Mouse (Mus musculus): ENCODE measurements around the gene Snx25. TPM values are rescaled to one million over a fixed set of nuclear protein-coding genes. Genes with fewer than 3 reads are reported as not detected.
A peak's percentile ranks its signal among the peaks of the same experiment; 100 is the strongest.

The Snx25 gene
- polyA plus RNA-seq, 1 experiment from 2014 or later, result 7.9 TPM

- H3K36me3 ChIP-seq (ENCODE audit: control insufficient read depth, insufficient read depth, low read length), result no peaks in the 10 kb centered on the region
- H3K27me3 ChIP-seq (ENCODE audit: control insufficient read depth, insufficient read depth, low read length), result no peaks in the 10 kb centered on the region
- H3K4me3 ChIP-seq (ENCODE audit: low read depth, low read length), result no peak overlapping the region
- H3K9ac ChIP-seq (ENCODE audit: low read depth, low read length), result no peak overlapping the region
- ATAC-seq (ENCODE audit: low FRiP score) (no peak), DNase-seq (ENCODE audit: low spot score) (no peak)
- no peak overlapping the region for H3K4me2 ChIP-seq (replicated peaks; ENCODE audit: low read depth, low read length)
- WGBS, result 42% methylated on average over 2 of the region's 2 CpGs
- H3K9me3 ChIP-seq (ENCODE audit: control insufficient read depth, low read length), result no peaks in the 10 kb centered on the region
- no peak overlapping the region for H3K27ac ChIP-seq (ENCODE audit: low read depth, low read length)
- H3K4me1 ChIP-seq (replicated peaks; ENCODE audit: control insufficient read depth, insufficient read depth, low read length), result no peaks in the 10 kb centered on the region
Measured at GRCm38 (mm10) chr8:46010306-46010705, 141.7 kb downstream of the Snx25 start.

- H3K9ac ChIP-seq (ENCODE audit: low read depth, low read length), result no peak overlapping the region
- DNase-seq (ENCODE audit: low spot score) (no peak), ATAC-seq (ENCODE audit: low FRiP score) (no peak)
- no peaks in the 10 kb centered on the region for H3K4me1 ChIP-seq (replicated peaks; ENCODE audit: control insufficient read depth, insufficient read depth, low read length)
- H3K4me3 ChIP-seq (ENCODE audit: low read depth, low read length), result no peak overlapping the region
- H3K36me3 ChIP-seq (ENCODE audit: control insufficient read depth, insufficient read depth, low read length), result no peaks in the 10 kb centered on the region
- no peak overlapping the region for H3K4me2 ChIP-seq (replicated peaks; ENCODE audit: low read depth, low read length)
- H3K27me3 ChIP-seq (ENCODE audit: control insufficient read depth, insufficient read depth, low read length), result no peaks in the 10 kb centered on the region
- no peaks in the 10 kb centered on the region for H3K9me3 ChIP-seq (ENCODE audit: control insufficient read depth, low read length)
- 85% methylated on average over 3 of the region's 3 CpGs for WGBS
- no peak overlapping the region for H3K27ac ChIP-seq (ENCODE audit: low read depth, low read length)
Measured at GRCm38 (mm10) chr8:46007050-46007672, 144.8 kb downstream of the Snx25 start.

GRCm38 (mm10) chr8:46005596-46005995 lies 146.4 kb downstream of the Snx25 start, which contains the start of gene Ankrd37:
Ankrd37 (minus strand) TSS chr8:46005707.
- Histone ChIP-seq H3K9ac (ENCODE audit: low read depth, low read length) (no peak within 1 kb of the TSS), H3K27me3 (ENCODE audit: control insufficient read depth, insufficient read depth, low read length) (no peaks in the 10 kb centered on the region), H3K4me3 (ENCODE audit: low read depth, low read length) (no peak within 1 kb of the TSS), H3K4me1 (replicated peaks; ENCODE audit: control insufficient read depth, insufficient read depth, low read length) (no peaks in the 10 kb centered on the region), H3K36me3 (ENCODE audit: control insufficient read depth, insufficient read depth, low read length) (no peaks in the 10 kb centered on the region), H3K9me3 (ENCODE audit: control insufficient read depth, low read length) (no peaks in the 10 kb centered on the region), H3K4me2 (replicated peaks; ENCODE audit: low read depth, low read length) (no peak within 1 kb of the TSS), H3K27ac (ENCODE audit: low read depth, low read length) (no peak within 1 kb of the TSS)
- DNase-seq (ENCODE audit: low spot score), result no peak
- no peak for ATAC-seq (ENCODE audit: low FRiP score)
- WGBS, result 74% methylated on average over 4 of the region's 4 CpGs

- Histone ChIP-seq H3K27me3 (ENCODE audit: control insufficient read depth, insufficient read depth, low read length) (no peaks in the 10 kb centered on the region), H3K4me2 (replicated peaks; ENCODE audit: low read depth, low read length) (peak overlapping the region; percentile 82), H3K4me3 (ENCODE audit: low read depth, low read length) (peak overlapping the region; percentile 47), H3K36me3 (ENCODE audit: control insufficient read depth, insufficient read depth, low read length) (0 out of 2 replicates have a peak, but pooled peaks cover 2% of the 10 kb centered on the region), H3K27ac (ENCODE audit: low read depth, low read length) (peak overlapping the region; percentile 96), H3K9me3 (ENCODE audit: control insufficient read depth, low read length) (no peaks in the 10 kb centered on the region), H3K9ac (ENCODE audit: low read depth, low read length) (peak overlapping the region; percentile 87), H3K4me1 (replicated peaks; ENCODE audit: control insufficient read depth, insufficient read depth, low read length) (no peaks in the 10 kb centered on the region)
- peak; percentile 99 for ATAC-seq (ENCODE audit: low FRiP score)
- peak; percentile 99 for DNase-seq (ENCODE audit: low spot score)
- WGBS, result 9% methylated on average over 52 of the region's 55 CpGs
Measured at GRCm38 (mm10) chr8:45999784-46000705, 151.9 kb downstream of the Snx25 start.

GRCm38 (mm10) chr8:45999138-45999783 lies 152.7 kb downstream of the Snx25 start, which contains the start of gene Lrp2bp:
Lrp2bp (plus strand) TSS chr8:45999303.
- no peaks in the 10 kb centered on the region for H3K9me3 ChIP-seq (ENCODE audit: control insufficient read depth, low read length)
- peak within 1 kb of the TSS; percentile 87 for H3K9ac ChIP-seq (ENCODE audit: low read depth, low read length)
- ATAC-seq (ENCODE audit: low FRiP score), result no peak
- peak within 1 kb of the TSS; percentile 96 for H3K27ac ChIP-seq (ENCODE audit: low read depth, low read length)
- no peak for DNase-seq (ENCODE audit: low spot score)
- peak within 1 kb of the TSS; percentile 47 for H3K4me3 ChIP-seq (ENCODE audit: low read depth, low read length)
- peak within 1 kb of the TSS; percentile 82 for H3K4me2 ChIP-seq (replicated peaks; ENCODE audit: low read depth, low read length)
- WGBS, result 4% methylated on average over 22 of the region's 22 CpGs
- 0 out of 2 replicates have a peak, but pooled peaks cover 2% of the 10 kb centered on the region for H3K36me3 ChIP-seq (ENCODE audit: control insufficient read depth, insufficient read depth, low read length)
- H3K27me3 ChIP-seq (ENCODE audit: control insufficient read depth, insufficient read depth, low read length), result no peaks in the 10 kb centered on the region
- no peaks in the 10 kb centered on the region for H3K4me1 ChIP-seq (replicated peaks; ENCODE audit: control insufficient read depth, insufficient read depth, low read length)

DNA sequence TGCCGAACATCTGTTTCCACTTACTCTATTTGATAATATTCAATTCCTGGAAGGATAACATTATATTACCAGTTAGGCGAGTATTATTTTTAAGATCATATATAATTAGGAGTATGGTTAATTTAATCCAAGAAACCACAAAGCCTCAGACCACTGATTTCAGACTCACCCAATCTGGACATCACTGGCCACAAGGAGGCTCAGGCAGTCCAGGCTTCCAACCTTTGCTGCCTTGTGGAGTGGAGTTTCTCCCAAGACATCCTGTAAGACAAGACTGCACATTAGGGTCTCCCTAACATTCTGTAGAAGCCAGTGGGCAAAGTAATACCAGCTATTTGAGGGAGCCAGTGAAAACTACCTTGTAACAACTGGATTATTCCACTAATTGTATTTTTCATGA lies 153.7 kb downstream of the Snx25 start:
- DNase-seq (ENCODE audit: low spot score), result no peak
- Histone ChIP-seq H3K9ac (ENCODE audit: low read depth, low read length) (no peak overlapping the region), H3K27ac (ENCODE audit: low read depth, low read length) (no peak overlapping the region), H3K4me2 (replicated peaks; ENCODE audit: low read depth, low read length) (no peak overlapping the region), H3K4me1 (replicated peaks; ENCODE audit: control insufficient read depth, insufficient read depth, low read length) (no peaks in the 10 kb centered on the region), H3K27me3 (ENCODE audit: control insufficient read depth, insufficient read depth, low read length) (no peaks in the 10 kb centered on the region), H3K36me3 (ENCODE audit: control insufficient read depth, insufficient read depth, low read length) (0 out of 2 replicates have a peak, but pooled peaks cover 2% of the 10 kb centered on the region), H3K9me3 (ENCODE audit: control insufficient read depth, low read length) (no peaks in the 10 kb centered on the region), H3K4me3 (ENCODE audit: low read depth, low read length) (no peak overlapping the region)
- no peak for ATAC-seq (ENCODE audit: low FRiP score)
- WGBS, result 93% methylated on average over 2 of the region's 2 CpGs

- Histone ChIP-seq H3K9ac (ENCODE audit: low read depth, low read length) (no peak overlapping the region), H3K9me3 (ENCODE audit: control insufficient read depth, low read length) (no peaks in the 10 kb centered on the region), H3K36me3 (ENCODE audit: control insufficient read depth, insufficient read depth, low read length) (0 out of 2 replicates have a peak, but pooled peaks cover 2% of the 10 kb centered on the region), H3K27ac (ENCODE audit: low read depth, low read length) (no peak overlapping the region), H3K4me1 (replicated peaks; ENCODE audit: control insufficient read depth, insufficient read depth, low read length) (no peaks in the 10 kb centered on the region), H3K4me2 (replicated peaks; ENCODE audit: low read depth, low read length) (no peak overlapping the region), H3K27me3 (ENCODE audit: control insufficient read depth, insufficient read depth, low read length) (no peaks in the 10 kb centered on the region), H3K4me3 (ENCODE audit: low read depth, low read length) (no peak overlapping the region)
- no peak for ATAC-seq (ENCODE audit: low FRiP score)
- DNase-seq (ENCODE audit: low spot score), result no peak
- WGBS, result 89% methylated on average over 3 of the region's 3 CpGs
Measured at GRCm38 (mm10) chr8:45995576-45995975, 156.4 kb downstream of the Snx25 start.

GRCm38 (mm10) chr8:45994111-45994510 lies 157.8 kb downstream of the Snx25 start:
- 100% methylated on average over 2 of the region's 2 CpGs for WGBS
- no peak overlapping the region for H3K4me2 ChIP-seq (replicated peaks; ENCODE audit: low read depth, low read length)
- 0 out of 2 replicates have a peak, but pooled peaks cover 2% of the 10 kb centered on the region for H3K36me3 ChIP-seq (ENCODE audit: control insufficient read depth, insufficient read depth, low read length)
- no peaks in the 10 kb centered on the region for H3K27me3 ChIP-seq (ENCODE audit: control insufficient read depth, insufficient read depth, low read length)
- no peak for ATAC-seq (ENCODE audit: low FRiP score)
- no peaks in the 10 kb centered on the region for H3K9me3 ChIP-seq (ENCODE audit: control insufficient read depth, low read length)
- peak; percentile 27 for DNase-seq (ENCODE audit: low spot score)
- no peak overlapping the region for H3K27ac ChIP-seq (ENCODE audit: low read depth, low read length)
- H3K4me3 ChIP-seq (ENCODE audit: low read depth, low read length), result no peak overlapping the region
- H3K4me1 ChIP-seq (replicated peaks; ENCODE audit: control insufficient read depth, insufficient read depth, low read length), result no peaks in the 10 kb centered on the region
- no peak overlapping the region for H3K9ac ChIP-seq (ENCODE audit: low read depth, low read length)

Measured in hindbrain, embryonic 11.5 days (tissue).